Mouse (Mus musculus): Measurements from ENCODE around the gene Dcbld2.

DNA sequence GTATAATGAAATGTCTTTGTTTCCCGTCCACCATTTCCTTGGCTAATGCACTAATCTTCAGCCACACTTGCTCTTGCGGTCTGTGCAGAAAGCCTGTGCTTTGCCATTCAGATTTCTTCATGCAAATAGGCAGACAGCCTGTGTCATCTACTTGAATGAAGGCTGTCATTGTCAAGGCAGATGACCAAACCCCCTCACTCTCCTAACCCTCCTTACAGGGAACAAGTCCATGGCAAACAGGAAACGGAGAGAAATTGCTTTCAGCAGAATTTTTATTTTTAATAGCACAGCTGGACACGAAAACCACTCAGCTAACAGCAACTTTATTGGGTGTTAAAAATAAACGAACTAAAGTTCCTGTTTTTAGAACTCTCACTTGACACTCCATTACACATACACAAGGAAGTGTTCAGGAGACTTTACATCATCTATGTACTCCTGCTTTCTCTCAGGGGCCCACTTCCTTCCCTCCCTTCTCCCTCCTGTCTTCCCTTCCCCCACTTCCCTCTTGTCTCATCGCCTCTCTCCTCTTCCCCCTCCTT lies 93.6 kb downstream of the Dcbld2 start:
- TF ChIP-seq CTCF (conservative IDR thresholded peaks at IDR 0.05; ENCODE audit: low read length) = no peak
- TF ChIP-seq NANOG (IDR thresholded peaks at IDR 0.05; ENCODE audit: borderline replicate concordance, low read length) = no peak
- TF ChIP-seq POU5F1 (IDR thresholded peaks at IDR 0.05; ENCODE audit: borderline replicate concordance, low read length) = no peak

Data from E14TG2a.4 (cell line).